Mouse (Mus musculus): ENCODE measurements at regions not wholly inside any gene's neighbourhood (a gene's known extent, or its start where the extent isn't known, plus 50 kb on each side); places are given as distances from the start of the nearest gene placed in this dataset.

GRCm38 (mm10) chr13:73134929-73135328 is 125.3 kb upstream of the Irx4 start:
- Histone ChIP-seq H3K4me1 (ENCODE audit: control insufficient read depth, insufficient read depth, insufficient read length) (no peaks in the 10 kb centered on the region), H3K36me3 (ENCODE audit: control insufficient read depth, insufficient read depth, low read length) (no peaks in the 10 kb centered on the region), H3K27ac (ENCODE audit: insufficient read depth, low read length) (no peak overlapping the region), H3K4me3 (ENCODE audit: extremely low read depth, insufficient read depth, insufficient read length) (no peak overlapping the region), H3K27me3 (ENCODE audit: control insufficient read depth, insufficient read depth, low read length) (no peaks in the 10 kb centered on the region)
- DNase-seq (ENCODE audit: low read depth in 1 of 2, low spot score in 2 of 2): no peak
- TF ChIP-seq CTCF (IDR thresholded peaks at IDR 0.05; ENCODE audit: extremely low read depth, insufficient read depth, insufficient read length, insufficient replicate concordance) (no peak), POLR2A (IDR thresholded peaks at IDR 0.05; ENCODE audit: low read depth, low read length) (no peak)

DNA sequence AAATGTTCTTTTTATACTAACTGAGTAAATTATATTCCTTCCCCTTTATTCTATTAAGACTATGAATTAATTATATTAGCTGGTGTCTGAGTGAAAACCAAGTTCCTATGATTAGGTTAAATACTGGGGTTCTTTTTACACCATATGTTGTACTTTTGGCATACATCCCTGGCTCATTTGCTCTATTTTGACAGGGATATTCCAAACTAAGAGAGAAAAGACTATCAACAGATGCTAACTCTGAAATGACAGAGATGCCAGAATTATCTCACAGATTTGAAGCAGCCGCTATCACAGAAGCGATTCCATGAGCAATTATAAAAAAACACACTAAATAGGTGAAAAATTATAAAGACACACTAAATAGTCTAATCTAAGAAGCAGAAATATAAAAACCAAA is 119.0 kb upstream of the Irx4 start:
- H3K4me1 ChIP-seq (ENCODE audit: control insufficient read depth, insufficient read depth, insufficient read length): no peaks in the 10 kb centered on the region
- H3K27ac ChIP-seq (ENCODE audit: insufficient read depth, low read length): no peak overlapping the region
- 96% methylated on average over 2 of the region's 2 CpGs for WGBS
- DNase-seq (ENCODE audit: low read depth in 1 of 2, low spot score in 2 of 2): no peak
- no peaks in the 10 kb centered on the region for H3K36me3 ChIP-seq (ENCODE audit: control insufficient read depth, insufficient read depth, low read length)
- TF ChIP-seq CTCF (IDR thresholded peaks at IDR 0.05; ENCODE audit: extremely low read depth, insufficient read depth, insufficient read length, insufficient replicate concordance) (no peak), POLR2A (IDR thresholded peaks at IDR 0.05; ENCODE audit: low read depth, low read length) (no peak)
- H3K27me3 ChIP-seq (ENCODE audit: control insufficient read depth, insufficient read depth, low read length): no peaks in the 10 kb centered on the region
- no peak overlapping the region for H3K4me3 ChIP-seq (ENCODE audit: extremely low read depth, insufficient read depth, insufficient read length)

DNA sequence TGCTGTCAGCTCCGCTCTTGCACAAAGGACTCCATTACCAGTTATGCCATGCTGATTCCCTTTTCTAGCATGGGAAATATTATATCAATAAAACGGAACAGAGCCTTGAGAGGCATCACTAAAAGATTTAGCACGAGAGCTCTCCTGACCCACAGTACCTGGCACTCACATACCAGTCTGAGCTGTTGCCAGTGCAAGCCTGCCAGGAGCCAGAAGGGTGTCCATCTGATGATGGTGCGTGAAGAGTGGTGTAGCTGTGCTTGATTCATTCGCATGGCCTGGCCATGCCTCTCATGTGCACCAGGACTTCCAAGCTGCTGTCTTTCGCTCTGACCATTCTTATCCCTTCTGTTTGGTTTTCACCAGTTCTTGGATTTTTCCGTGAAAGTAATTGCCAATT is 102.3 kb upstream of the Irx4 start:
- TF ChIP-seq CTCF (IDR thresholded peaks at IDR 0.05; ENCODE audit: extremely low read depth, insufficient read depth, insufficient read length, insufficient replicate concordance) (no peak), POLR2A (IDR thresholded peaks at IDR 0.05; ENCODE audit: low read depth, low read length) (no peak)
- WGBS: 83% methylated on average over 7 of the region's 7 CpGs

DNA sequence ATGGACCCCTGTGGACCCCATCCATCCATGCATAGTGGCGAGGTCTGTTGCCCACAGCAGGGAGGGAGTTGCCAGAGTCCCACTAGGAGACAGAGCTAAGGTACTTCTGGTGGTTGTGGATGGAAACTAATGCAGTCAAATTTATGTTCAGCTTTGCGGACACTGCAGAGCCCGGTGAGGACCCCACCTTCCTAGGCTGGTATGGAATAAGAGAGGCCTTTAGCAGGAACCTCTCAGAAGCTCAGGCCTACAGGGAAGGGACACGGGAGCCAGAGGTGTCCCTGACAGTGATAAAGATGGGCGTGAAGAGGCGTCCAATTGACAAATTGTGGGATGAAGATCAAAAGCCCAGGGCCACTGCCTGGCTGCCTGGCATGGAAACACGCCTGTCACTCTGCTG is 100.8 kb upstream of the Irx4 start:
- 46% methylated on average over 7 of the region's 7 CpGs for WGBS
- Histone ChIP-seq H3K27me3 (ENCODE audit: control insufficient read depth, insufficient read depth, low read length) (no peaks in the 10 kb centered on the region), H3K4me1 (ENCODE audit: control insufficient read depth, insufficient read depth, insufficient read length) (no peaks in the 10 kb centered on the region), H3K36me3 (ENCODE audit: control insufficient read depth, insufficient read depth, low read length) (no peaks in the 10 kb centered on the region), H3K4me3 (ENCODE audit: extremely low read depth, insufficient read depth, insufficient read length) (no peak overlapping the region), H3K27ac (ENCODE audit: insufficient read depth, low read length) (no peak overlapping the region)
- no peak for DNase-seq (ENCODE audit: low read depth in 1 of 2, low spot score in 2 of 2)
- TF ChIP-seq POLR2A (IDR thresholded peaks at IDR 0.05; ENCODE audit: low read depth, low read length) (no peak), CTCF (IDR thresholded peaks at IDR 0.05; ENCODE audit: extremely low read depth, insufficient read depth, insufficient read length, insufficient replicate concordance) (no peak)

More for the DNA sequence above, 102.3 kb upstream of the Irx4 start:
- no peak for DNase-seq (ENCODE audit: low read depth in 1 of 2, low spot score in 2 of 2)
- Histone ChIP-seq H3K4me3 (ENCODE audit: extremely low read depth, insufficient read depth, insufficient read length) (no peak overlapping the region), H3K27ac (ENCODE audit: insufficient read depth, low read length) (no peak overlapping the region), H3K27me3 (ENCODE audit: control insufficient read depth, insufficient read depth, low read length) (no peaks in the 10 kb centered on the region), H3K4me1 (ENCODE audit: control insufficient read depth, insufficient read depth, insufficient read length) (no peaks in the 10 kb centered on the region), H3K36me3 (ENCODE audit: control insufficient read depth, insufficient read depth, low read length) (no peaks in the 10 kb centered on the region)

GRCm38 (mm10) chr13:73159865-73160264 is 100.4 kb upstream of the Irx4 start:
- 20% methylated on average over 9 of the region's 9 CpGs for WGBS
- Histone ChIP-seq H3K27ac (ENCODE audit: insufficient read depth, low read length) (no peak overlapping the region), H3K27me3 (ENCODE audit: control insufficient read depth, insufficient read depth, low read length) (no peaks in the 10 kb centered on the region), H3K4me1 (ENCODE audit: control insufficient read depth, insufficient read depth, insufficient read length) (no peaks in the 10 kb centered on the region), H3K36me3 (ENCODE audit: control insufficient read depth, insufficient read depth, low read length) (no peaks in the 10 kb centered on the region), H3K4me3 (ENCODE audit: extremely low read depth, insufficient read depth, insufficient read length) (no peak overlapping the region)
- DNase-seq (ENCODE audit: low read depth in 1 of 2, low spot score in 2 of 2): no peak
- no peak for TF ChIP-seq CTCF (IDR thresholded peaks at IDR 0.05; ENCODE audit: extremely low read depth, insufficient read depth, insufficient read length, insufficient replicate concordance)
- TF ChIP-seq POLR2A (IDR thresholded peaks at IDR 0.05; ENCODE audit: low read depth, low read length): no peak

DNA sequence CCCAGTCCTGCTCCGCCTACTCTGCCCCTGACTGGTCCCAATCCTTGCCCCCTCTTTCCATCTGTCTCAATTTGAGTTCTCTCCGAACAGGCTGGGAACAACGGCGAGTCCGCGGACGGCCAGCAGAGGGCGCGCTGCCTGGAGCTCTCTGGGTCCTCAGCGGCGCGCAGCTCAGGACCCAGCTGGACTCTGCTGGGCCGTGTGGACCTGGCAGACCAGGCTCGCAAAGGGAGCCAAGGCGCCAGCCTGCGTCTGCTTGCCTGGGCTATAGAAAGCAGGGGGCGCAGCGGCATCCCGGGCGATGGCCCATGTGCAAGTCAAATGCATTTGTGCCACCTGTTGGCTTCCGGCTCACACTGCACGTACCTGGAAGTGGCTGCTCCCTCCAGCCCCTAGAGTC is 100.0 kb upstream of the Irx4 start:
- Histone ChIP-seq H3K4me3 (ENCODE audit: extremely low read depth, insufficient read depth, insufficient read length) (no peak overlapping the region), H3K27ac (ENCODE audit: insufficient read depth, low read length) (no peak overlapping the region), H3K4me1 (ENCODE audit: control insufficient read depth, insufficient read depth, insufficient read length) (no peaks in the 10 kb centered on the region), H3K27me3 (ENCODE audit: control insufficient read depth, insufficient read depth, low read length) (no peaks in the 10 kb centered on the region), H3K36me3 (ENCODE audit: control insufficient read depth, insufficient read depth, low read length) (no peaks in the 10 kb centered on the region)
- TF ChIP-seq CTCF (IDR thresholded peaks at IDR 0.05; ENCODE audit: extremely low read depth, insufficient read depth, insufficient read length, insufficient replicate concordance) (peak; percentile 63; the same call in 1 of the 2 replicates), POLR2A (IDR thresholded peaks at IDR 0.05; ENCODE audit: low read depth, low read length) (no peak)
- 4% methylated on average over 22 of the region's 22 CpGs for WGBS
- DNase-seq (ENCODE audit: low read depth in 1 of 2, low spot score in 2 of 2): peak in 1 of 2 experiments; percentile 12

- no peak for TF ChIP-seq CTCF (IDR thresholded peaks at IDR 0.05; ENCODE audit: extremely low read depth, insufficient read depth, insufficient read length, insufficient replicate concordance)
- no peak for TF ChIP-seq POLR2A (IDR thresholded peaks at IDR 0.05; ENCODE audit: low read depth, low read length)
- WGBS: 70% methylated on average over 3 of the region's 3 CpGs
- H3K4me1 ChIP-seq (ENCODE audit: control insufficient read depth, insufficient read depth, insufficient read length): no peaks in the 10 kb centered on the region
- no peak for DNase-seq (ENCODE audit: low read depth in 1 of 2, low spot score in 2 of 2)
- H3K27me3 ChIP-seq (ENCODE audit: control insufficient read depth, insufficient read depth, low read length): no peaks in the 10 kb centered on the region
- H3K36me3 ChIP-seq (ENCODE audit: control insufficient read depth, insufficient read depth, low read length): no peaks in the 10 kb centered on the region
- H3K27ac ChIP-seq (ENCODE audit: insufficient read depth, low read length): no peak overlapping the region
- H3K4me3 ChIP-seq (ENCODE audit: extremely low read depth, insufficient read depth, insufficient read length): no peak overlapping the region
Observed at GRCm38 (mm10) chr13:73170301-73170700, 90.0 kb upstream of the Irx4 start.
